Mouse (Mus musculus) heart, embryonic 16.5 days (tissue): Measurements from ENCODE around the gene Os9. TPM values are rescaled to one million over a fixed set of nuclear protein-coding genes. Genes with fewer than 3 reads are reported as not detected.

Experiments
- polyA plus RNA-seq: library from polyadenylated mRNA; unstranded; fragments of >200 nt; fragmentation: Nextera tagmentation; extraction: Ambion mirVana; gene quantifications from 2 replicates; pipeline ENCODE4 v1.2.1, GENCODE M21; 2015

Gene Os9
- polyA plus RNA-seq, 1 experiment from 2014 or later: 57.5 TPM

Other genes with a start within 250 kb of the Os9 start
- gene Atp23, start 219.8 kb downstream of the Os9 start, polyA plus RNA-seq: 10.3 and 11.3 TPM in 2 replicates
- gene Ctdsp2, start 142.4 kb downstream of the Os9 start, polyA plus RNA-seq: 38.2 and 41.8 TPM in 2 replicates
- gene Avil, start 120.4 kb downstream of the Os9 start, polyA plus RNA-seq: 0.27 and 0.84 TPM in 2 replicates
- gene Tsfm, start 90.3 kb downstream of the Os9 start, polyA plus RNA-seq: 89.3 and 93.4 TPM in 2 replicates
- gene Mettl1, start 79.7 kb downstream of the Os9 start, polyA plus RNA-seq: 28.3 and 30.6 TPM in 2 replicates
- 0.16 and 0.37 TPM in 2 replicates for gene Eef1akmt3, start 79.6 kb downstream of the Os9 start, polyA plus RNA-seq
- gene Cyp27b1, start 72.9 kb downstream of the Os9 start, polyA plus RNA-seq: 0.08 and 0.14 TPM in 2 replicates
- gene March9, start 60.9 kb downstream of the Os9 start, polyA plus RNA-seq: 0.12 and 0.32 TPM in 2 replicates
- 834 and 885 TPM in 2 replicates for gene Cdk4, start 57.6 kb downstream of the Os9 start, polyA plus RNA-seq
- 110 and 112 TPM in 2 replicates for gene Tspan31, start 50.9 kb downstream of the Os9 start, polyA plus RNA-seq
- 0.32 and 0.42 TPM in 2 replicates for gene Agap2, start 45.8 kb downstream of the Os9 start, polyA plus RNA-seq
- gene B4galnt1, start 44.1 kb upstream of the Os9 start, polyA plus RNA-seq: 3.4 and 6.5 TPM in 2 replicates
- 16.2 and 17.6 TPM in 2 replicates for gene Slc26a10, start 59.5 kb upstream of the Os9 start, polyA plus RNA-seq
- gene Arhgef25, start 69.0 kb upstream of the Os9 start, polyA plus RNA-seq: 26.0 and 27.0 TPM in 2 replicates
- 69.9 and 72.5 TPM in 2 replicates for gene Dtx3, start 74.6 kb upstream of the Os9 start, polyA plus RNA-seq
- gene Pip4k2c, start 90.5 kb upstream of the Os9 start, polyA plus RNA-seq: 26.3 and 27.2 TPM in 2 replicates
- 0.36 and 0.70 TPM in 2 replicates for gene Kif5a, start 142.2 kb upstream of the Os9 start, polyA plus RNA-seq
- 148 and 152 TPM in 2 replicates for gene Dctn2, start 145.2 kb upstream of the Os9 start, polyA plus RNA-seq
- 11.4 and 11.7 TPM in 2 replicates for gene Mbd6, start 167.9 kb upstream of the Os9 start, polyA plus RNA-seq
- gene Mars, start 190.7 kb upstream of the Os9 start, polyA plus RNA-seq: 80.4 and 81.2 TPM in 2 replicates
- 7.5 and 15.9 TPM in 2 replicates for gene Arhgap9, start 200.8 kb upstream of the Os9 start, polyA plus RNA-seq
- 0.91 and 1.4 TPM in 2 replicates for gene Gli1, start 220.8 kb upstream of the Os9 start, polyA plus RNA-seq
- 0.04 TPM in 1 of 2 replicates, not detected in the other for gene Inhbe, start 233.3 kb upstream of the Os9 start, polyA plus RNA-seq
- not detected in 2 replicates for gene Inhbc, start 249.3 kb upstream of the Os9 start, polyA plus RNA-seq